Mouse (Mus musculus) retina, postnatal 7 days (tissue): Measurements from ENCODE around the gene Mdm2.
"Not testable (repeated sequence)": the region's sequence is repeated elsewhere in the genome, so short reads cannot be mapped to it uniquely, and the experiment has no call there.

Experiments
- DNase-seq: peaks from one replicate; pipeline ENCODE4 v3.0.0-alpha.2; 2012; ENCODE audit warnings: low read depth, low spot score

Mdm2 gene

DNA sequence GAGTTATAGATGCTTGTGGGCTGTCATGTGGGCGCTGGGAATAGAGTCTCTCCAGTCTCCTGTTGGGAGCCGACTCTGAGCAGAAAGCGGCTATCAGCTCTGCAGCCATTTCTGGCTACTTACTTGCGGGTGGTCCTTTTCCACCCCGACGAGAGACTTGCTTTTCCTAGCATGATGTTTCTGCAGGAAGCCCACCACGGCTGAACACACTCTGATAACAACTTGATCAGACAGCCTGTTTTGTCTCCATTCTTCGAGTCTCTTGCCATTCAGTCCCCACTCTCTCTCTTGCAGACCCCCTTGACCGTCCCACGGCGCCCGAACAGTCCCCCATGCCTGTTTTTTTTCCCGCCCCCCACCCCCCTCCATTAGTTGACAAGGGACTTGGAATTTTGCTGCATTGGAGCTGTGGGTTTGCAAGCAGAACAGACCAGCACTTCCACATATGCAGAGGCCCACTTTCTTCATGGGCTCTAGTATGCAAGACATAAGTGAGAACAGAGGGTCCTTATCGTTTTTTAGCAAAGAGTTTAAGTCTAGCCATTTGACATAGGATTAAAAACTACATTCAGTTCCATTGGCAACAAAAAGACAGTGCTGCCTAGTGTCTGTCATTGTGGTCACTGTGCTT, 22.5 kb upstream of the Mdm2 start:
- no peak for DNase-seq

DNA sequence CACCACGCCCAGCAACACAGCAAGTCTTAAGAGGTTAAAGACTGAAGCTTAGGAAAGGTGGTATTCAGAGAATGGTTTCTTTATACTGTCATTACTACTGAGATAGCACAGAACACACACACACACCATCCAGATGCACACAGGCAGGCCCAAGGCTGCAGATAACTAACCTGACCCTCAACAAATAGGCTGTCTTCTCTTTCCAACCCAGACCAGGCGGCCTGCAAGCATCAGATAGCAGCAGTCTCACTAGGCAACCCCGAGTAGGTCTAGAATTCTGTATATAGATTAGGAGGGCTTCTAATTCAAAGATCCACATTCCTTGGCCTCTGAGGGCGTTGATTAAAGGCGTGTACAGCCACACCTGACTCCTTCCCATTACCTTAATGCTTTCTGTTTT, 21.6 kb upstream of the Mdm2 start:
- DNase-seq = no peak

DNA sequence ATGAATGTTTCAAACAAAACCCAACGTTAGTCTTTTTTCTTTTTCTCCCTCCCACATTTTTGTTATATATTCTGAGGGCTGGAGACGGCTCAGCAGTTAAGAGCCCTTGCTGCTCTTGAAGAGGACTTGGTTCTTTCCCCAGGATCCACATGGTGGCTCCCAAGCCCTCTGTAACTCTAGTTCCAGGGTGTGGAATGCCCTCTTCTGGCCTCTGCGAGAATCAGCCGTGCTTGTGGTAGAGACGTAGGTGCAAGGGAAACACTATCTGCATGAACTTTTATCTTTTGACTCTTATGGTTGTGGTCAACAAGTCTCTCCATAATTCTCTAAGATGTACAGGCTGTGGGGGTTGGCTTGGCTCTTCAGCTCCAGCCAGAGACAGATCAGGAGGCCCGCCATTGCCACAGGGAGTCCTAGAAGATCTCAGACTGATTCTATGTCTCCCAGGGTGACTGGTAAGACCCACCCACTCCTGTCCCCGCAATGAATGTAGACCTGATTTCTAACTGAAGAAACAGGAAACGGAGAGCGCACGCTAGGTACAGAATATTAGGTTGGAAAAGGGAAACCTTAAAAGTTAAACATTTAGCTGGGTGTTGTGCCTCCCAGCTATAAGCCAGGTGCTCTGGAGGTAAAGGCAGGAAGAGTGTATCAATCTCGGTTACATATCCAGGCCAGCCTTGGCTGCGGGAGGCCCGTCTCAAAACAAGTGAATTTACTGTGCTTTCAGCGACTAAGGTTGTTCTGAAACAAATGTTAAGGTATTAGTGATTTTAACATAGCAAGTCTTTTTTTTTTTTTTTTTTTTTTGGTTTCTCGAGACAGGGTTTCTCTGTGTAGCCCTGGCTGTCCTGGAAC, 20.9 kb upstream of the Mdm2 start:
- DNase-seq = peak; percentile 39

DNA sequence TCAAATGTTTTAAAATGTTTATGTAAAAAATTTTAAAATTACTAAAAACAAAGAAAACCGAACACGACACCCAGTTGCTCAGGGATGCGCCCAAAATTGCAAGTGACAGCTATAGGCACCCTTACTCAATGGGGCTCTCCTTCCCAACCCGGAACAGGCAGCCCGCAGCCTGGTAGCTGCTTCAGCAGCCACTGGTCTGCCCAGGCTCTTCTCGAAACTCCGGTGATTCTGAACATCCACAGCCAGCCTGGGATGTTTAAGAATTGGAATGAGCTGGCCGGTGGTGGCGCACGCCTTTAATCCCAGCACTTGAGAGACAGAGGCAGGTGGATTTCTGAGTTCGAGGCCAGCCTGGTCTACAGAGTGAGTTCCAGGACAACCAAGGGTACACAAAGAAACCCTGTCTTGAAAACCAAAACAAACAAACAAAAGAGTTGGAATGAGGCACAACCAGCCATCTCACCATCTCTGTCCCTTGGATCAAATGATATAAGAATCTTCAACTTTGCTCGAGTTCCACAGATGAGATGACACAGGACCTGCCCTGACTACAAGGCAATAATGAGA, 20.2 kb upstream of the Mdm2 start:
- no peak for DNase-seq

DNA sequence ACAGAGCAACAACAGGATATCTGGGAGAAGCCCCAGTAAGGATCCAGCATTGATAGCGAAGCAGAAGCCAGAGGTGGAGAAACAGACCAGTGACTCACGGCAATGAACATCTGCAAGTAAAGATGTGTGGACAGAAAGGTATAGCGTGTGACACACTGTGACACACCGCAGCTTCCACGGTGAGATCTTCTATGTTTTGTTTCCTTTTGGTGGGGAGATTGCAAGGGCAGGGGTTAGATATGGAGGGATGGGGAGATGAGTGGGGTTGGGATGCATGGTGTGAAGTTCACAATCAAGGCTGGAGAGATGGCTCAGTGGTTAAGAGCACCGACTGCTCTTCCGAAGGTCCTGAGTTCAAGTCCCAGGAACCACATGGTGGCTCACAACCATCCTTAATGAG, 19.6 kb upstream of the Mdm2 start:
- no peak for DNase-seq

DNA sequence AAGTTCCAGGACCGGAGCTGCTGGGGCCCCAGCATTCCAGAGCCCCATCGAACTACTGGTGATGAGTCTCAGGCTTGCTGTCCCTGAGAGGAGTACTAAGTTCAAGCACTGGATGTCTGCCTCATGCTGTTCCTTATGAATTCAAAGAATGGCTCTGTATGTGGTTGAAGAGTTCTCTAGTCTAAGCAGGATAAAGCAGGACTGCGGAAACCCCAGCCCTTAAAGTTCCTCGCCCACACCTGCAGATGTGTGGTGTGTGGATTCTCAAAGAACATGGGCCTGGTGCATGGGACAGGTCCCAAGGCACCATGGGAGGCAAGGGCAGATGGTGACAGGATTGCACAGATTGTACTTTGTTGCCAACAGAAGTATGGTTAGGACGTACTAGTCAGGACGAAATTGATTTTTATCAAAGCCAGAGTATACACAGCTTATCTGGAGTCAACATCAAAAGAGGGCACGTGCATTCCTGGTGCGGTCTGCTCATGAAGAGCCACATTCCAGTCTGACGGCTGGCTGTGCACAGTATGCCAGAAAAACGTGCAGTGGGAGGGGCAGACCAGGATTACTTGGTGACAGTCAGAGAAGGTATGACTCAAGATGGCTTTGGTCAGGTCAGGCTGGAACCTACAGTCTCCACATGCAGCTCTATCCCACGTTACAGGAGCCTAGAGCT, 18.7 kb upstream of the Mdm2 start:
- DNase-seq = no peak

DNA sequence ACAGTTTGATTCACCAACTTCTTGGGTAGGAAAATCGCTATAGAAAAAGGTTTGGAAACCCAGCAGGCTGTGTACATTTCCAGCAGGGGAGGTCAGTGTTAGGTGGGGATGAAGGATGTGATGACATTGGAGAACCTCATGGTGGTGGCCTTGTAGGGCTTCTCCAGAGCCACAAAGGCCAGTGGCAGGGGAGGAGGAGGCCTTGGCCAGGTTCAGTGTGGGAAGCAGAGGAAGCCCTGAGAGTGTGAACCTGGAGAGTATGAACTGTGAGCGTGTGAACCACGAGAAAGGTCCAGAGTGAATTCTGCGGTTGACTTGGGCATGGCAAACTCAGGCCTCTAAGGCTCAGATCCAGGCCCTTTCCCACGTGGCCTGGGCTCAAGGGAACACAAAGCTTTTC, 18.0 kb upstream of the Mdm2 start:
- DNase-seq = no peak

DNA sequence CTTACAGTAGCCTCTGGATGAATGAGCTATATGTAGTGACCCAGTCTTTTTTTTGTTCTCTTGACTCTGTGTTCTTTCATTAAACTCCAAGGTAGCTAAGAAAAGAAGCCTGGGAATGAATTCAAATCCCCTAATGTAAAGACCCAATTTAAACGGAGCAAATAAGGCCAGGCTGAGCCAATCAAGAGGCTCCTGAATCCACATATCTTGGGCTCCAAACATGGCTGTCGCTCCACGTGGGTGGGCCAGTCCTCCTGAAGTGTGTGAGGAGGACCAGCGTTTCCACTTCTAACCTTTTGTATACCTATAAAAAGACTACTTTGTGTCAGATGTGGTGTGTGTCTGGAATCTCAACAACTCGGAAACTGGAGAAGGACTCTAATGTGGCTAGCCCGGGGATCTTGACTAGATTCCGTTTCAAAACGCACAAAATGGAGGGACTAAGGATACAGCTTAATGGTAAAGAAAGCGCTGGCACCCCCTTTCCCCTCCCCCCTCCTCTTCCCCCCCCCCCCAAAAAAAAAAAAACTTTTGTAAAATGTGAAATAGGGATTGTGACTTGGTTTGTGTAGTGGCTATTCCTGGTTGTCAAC, 17.1 kb upstream of the Mdm2 start:
- DNase-seq = no peak

DNA sequence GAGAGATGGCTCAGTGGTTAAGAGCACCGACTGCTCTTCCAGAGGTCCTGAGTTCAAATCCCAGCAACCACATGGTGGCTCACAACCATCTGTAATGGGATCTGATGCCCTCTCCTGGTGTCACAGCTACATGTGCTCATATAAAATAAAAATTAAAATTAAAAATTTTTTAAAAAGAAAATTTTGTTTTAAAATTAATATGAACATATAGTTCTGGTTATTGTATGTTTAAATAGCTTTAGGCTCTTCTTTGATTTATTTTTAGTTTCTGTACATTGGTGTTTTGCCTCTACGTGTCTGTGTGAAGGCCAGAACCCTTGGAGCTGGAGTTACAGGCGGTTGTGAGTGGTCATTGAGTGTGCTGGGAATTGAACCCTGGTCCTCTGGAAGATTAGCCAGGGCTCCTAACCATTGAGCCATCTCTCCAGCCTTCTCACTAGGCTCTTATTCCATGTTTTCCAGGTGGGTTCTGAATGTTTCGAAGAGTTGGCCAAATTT, 16.4 kb upstream of the Mdm2 start:
- no peak for DNase-seq

DNA sequence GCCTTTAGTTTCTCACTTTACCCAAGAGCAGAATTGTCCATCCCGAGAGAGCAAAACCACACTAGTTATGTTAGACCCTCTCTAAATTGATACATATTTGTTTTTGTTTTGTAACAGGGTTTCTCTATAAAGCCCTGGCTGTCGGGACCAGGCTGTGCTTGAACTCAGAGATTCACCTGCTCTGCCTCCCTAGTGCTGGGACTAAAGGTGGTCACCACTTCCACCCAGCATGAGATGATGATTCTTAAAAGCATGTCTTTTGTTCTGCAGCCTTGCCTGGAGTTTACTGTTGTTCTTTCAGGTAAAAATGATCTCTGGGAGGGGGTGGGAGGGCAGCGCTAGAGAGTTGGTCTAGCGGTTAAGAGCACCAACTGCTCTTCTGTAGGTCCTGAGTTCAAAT, 15.8 kb upstream of the Mdm2 start:
- DNase-seq = no peak

DNA sequence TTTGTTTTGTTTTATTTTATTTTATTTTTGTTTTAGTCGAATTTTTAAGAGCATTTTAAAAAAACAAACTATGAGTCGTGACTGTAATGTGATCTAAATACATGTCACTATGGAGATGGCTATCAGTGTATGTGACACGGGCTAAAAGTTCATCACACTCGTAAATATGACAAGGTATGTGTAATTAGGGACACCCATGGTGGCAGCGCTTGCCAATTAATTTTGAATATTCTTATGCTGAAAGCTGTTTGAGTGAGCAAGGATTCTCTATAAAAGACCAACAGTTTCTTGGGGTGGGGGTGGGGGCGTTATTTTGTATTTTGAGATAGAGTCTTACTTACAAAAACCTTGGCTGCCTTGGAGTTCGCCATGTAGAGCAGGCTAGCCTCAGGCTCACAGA, 15.1 kb upstream of the Mdm2 start:
- DNase-seq = no peak

DNA sequence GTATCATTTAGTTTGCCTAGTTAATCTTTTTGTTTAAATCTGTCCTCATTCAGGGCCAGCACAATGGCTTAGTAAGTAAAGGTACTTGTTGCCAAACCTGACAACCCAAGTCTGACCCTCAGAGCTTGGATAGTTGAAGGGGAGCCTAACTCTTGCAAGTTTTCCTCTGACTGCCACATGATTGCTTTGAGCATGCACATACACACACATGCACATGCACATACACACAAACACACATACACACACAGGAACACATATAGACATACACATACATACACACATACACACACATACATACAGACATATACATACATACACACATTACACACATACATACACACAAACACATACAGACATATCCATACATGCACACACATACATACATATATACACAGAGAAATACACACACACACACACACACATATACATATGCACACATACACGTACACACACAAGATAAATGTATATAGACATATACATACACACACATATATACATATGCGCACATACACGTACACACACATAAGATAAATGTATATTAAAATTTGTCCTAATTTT, 14.3 kb upstream of the Mdm2 start:
- no peak for DNase-seq

DNA sequence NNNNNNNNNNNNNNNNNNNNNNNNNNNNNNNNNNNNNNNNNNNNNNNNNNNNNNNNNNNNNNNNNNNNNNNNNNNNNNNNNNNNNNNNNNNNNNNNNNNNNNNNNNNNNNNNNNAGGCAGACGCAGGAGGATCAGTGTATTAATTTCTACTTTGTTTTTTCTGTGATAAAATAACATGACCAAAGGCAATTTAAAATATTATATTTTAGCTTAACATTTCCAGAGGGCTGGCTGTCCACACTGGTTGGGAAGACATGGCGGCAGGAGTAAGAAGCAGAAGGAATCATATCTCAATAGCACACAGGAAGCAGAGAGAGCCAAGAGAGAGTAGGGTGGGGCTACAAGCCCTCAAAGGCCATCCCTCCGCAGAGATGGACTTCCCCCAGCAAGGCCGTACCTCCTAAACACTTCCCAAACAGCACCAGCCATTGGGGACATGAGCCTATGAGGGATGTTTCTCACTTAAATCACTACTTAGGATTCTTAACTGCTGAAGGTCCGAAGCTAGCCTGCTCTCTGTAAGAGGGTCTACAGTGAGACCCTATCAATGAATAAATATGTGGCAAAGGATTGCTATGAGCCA, 13.7 kb upstream of the Mdm2 start:
- DNase-seq = no peak

DNA sequence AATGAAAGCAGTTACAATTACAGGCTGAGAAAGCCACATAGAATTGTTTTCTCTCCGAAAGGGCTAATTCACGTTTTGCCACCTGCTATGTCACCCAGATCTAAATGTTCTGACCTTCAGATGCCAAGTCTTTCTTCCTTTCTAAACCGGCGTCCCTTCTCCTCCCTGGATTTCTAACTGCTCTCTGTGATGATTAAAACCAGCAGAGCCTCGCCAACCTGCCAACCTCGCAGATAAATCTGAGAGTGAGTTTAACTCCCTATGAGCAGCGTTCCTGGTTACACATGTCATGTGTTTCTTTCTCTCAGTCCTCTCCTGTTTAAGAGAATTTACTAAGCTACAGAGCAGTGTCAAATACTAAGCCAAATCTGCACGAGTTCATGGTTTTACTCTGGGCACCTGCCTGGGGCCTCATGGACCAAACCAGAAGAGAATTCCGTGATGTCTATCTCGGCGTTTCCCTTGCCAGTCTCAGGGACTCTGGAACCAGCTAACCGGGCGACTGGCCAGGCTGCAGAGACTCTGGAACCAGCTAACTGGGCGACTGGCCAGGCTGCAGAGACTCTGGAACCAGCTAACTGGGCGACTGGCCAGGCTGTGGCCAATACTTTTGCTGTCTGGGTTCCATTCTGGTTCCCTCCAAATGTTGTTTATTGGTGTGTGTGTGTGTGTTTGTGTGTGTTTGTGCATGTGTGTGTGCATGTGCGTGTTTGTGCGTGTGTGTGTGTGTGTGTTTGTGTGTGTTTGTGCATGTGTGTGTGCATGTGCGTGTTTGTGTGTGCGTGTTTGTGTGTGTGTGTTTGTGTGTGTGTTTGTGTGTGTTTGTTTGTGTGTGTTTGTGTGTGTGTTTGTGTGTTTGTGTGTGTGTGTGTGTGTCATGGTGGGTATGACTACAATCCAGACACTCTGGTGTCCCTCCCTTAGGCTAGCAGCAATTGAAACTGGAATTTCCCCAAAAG, 7.9 kb upstream of the Mdm2 start:
- DNase-seq = no peak

DNA sequence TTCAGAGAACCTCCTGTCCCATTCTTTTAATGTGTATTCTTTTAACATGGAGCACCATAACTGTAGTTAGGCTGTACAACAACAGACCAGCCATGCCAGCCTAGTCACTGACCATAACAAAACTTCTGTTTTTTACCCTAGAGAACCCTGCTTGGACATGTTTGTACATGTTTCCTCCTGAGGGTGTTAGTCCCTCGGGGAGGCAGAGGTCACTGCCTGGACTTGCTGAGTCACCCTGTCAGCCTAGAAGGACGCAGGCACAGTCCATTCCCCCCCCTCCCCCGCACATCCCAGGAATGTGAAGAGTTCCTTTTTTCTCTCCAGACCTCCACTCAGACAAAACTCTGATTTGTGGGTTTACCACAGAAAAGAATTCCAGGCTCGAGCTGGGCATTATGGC, 7.0 kb upstream of the Mdm2 start:
- DNase-seq = no peak

DNA sequence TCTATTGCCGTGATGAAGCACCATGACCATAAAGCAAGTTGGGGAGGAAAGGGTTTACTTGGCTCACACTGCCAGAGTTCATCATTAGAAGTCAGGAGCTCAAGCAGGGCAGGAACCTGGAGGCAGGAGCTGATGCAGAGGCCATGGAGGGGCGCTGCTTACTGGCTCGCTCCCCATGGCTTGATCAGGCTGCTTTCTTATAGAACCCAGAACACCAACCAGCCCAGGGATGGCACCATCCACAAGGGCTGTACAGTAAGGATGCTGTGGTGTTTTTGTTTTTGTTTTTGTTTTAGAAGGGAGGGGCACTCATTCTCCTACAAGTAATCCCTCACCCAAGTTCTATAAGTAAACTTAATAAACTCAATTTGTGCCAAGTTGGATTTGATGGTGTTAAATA, 6.1 kb upstream of the Mdm2 start:
- DNase-seq = no peak

DNA sequence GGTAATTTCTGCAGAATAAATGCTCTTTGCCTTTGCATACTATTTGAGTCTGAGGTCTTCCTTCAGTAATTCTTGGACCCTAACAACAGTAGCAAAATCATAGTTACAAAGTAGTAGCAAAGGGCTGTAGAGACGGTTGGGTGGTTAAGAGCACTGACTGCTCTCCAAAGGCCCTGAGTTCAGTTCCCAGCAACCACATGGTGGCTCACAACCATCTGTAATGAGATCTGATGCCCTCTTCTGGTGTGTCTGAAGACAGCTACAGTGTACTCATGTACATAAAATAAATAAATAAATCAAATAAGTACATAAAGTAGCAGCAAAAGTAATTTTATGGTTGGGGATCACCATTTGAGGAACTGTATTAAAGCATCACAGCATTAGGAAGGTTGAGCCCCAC, 5.1 kb upstream of the Mdm2 start:
- DNase-seq = not testable (repeated sequence)

DNA sequence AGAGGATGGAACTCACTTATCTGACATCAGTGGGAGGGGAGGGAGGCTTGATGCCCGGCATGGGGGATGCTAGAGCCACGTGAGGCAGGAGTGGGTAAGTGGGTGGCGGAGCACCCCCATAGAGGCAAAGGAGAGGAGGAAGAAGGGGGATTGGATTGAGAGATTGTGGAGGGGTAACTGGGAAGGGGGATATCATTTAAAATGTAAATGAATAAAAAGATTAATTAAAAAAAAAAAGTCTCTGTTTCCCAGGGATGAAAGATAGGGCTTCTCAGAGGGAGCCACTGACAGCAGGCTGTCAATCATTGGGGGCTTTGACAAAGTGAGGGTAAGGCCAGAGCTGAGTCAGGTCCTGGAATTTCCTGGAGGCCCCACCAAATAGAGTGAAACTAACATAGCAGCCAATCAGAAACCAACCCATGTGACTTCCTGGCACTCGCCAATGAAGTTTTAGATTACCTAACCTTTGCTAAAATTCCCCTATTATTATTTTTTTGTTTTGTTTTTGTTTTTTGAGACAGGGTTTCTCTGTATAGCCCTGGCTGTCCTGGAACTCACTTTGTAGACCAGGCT, 4.5 kb upstream of the Mdm2 start:
- no peak for DNase-seq

DNA sequence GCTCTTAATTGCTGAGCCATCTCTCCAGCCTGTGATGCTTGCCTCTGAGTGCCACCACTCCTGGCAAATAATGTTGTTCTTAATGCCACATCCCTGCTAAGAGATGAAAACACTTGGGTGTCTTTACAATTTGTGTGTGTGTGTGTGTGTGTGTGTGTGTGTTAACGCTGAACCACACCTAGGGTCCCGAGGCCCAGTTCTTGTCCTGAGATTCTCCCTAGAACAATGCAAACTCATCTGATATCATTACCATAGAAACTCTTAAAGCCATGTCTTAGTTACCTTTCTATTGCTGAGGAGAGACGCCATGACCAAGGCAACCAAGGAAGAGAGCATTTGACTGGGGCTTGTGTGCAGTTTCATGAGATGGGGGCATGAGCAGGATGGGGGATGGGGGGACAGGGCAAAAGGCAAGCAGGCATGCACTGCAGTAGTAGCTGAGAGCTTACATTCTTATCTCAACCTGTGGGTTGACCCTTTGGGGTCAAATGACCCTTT, 3.5 kb upstream of the Mdm2 start:
- DNase-seq = no peak

DNA sequence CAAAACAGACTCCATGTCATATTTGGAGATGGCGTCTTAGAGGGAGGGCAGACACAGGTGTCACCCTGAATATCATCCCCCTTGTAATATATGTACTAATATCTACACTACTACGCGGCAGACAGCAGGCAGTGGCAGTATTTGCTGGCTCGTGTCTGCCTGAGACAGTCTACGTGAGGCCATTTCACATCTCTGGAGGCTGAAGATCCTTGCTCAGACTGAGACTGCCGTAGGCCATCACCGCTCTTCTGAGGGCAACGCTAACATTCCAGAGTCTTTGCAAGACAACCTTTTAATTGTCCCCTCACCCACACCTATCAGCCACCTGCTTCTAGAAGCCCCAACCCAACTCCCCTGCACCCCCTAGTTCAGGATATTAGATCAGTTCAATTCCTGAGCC, 2.9 kb upstream of the Mdm2 start:
- no peak for DNase-seq
